Mouse (Mus musculus) heart, embryonic 13.5 days (tissue): ENCODE measurements around the gene Cdh26. TPM values are rescaled to one million over a fixed set of nuclear protein-coding genes. Genes with fewer than 3 reads are reported as not detected.
A peak's percentile ranks its signal among the peaks of the same experiment; 100 is the strongest.

ENCODE experiments used
- ATAC-seq: fragments of 200-750 bp; cut with Nextera tagmentation; 2 replicates; pipeline ENCODE4 v1.8.0; 2017; ENCODE audit warnings: moderate TSS enrichment; ENCODE audit not compliant: insufficient number of reproducible peaks, low FRiP score, low TSS enrichment; ENCODE audit errors: extremely low read depth
- H3K27ac ChIP-seq: fragments of 300-500 bp; sonication (generic); replicated peaks from 2 replicates; pipeline ENCODE4 v1.5.1; 2015; ENCODE audit warnings: moderate library complexity, mild to moderate bottlenecking, inconsistent platforms
- H3K27me3 ChIP-seq: fragments of 300-500 bp; sonication (generic); replicated peaks from 2 replicates; pipeline ENCODE4 v1.6.1; 2015; ENCODE audit warnings: mild to moderate bottlenecking, inconsistent platforms
- H3K36me3 ChIP-seq: fragments of 300-500 bp; sonication (generic); 2 replicates; pipeline ENCODE4 v1.6.1; 2015; ENCODE audit warnings: mild to moderate bottlenecking, inconsistent platforms
- H3K4me1 ChIP-seq: fragments of 300-500 bp; sonication (generic); 2 replicates; pipeline ENCODE4 v1.6.1; 2015; ENCODE audit warnings: inconsistent platforms
- H3K4me2 ChIP-seq: fragments of 300-500 bp; sonication (generic); 2 replicates; pipeline ENCODE4 v1.6.1; 2015; ENCODE audit warnings: inconsistent platforms, mild to moderate bottlenecking, moderate library complexity
- H3K4me3 ChIP-seq: fragments of 300-500 bp; sonication (generic); 2 replicates; pipeline ENCODE4 v1.5.1; 2015; ENCODE audit warnings: moderate library complexity, mild to moderate bottlenecking, inconsistent platforms
- H3K9ac ChIP-seq: fragments of 300-500 bp; sonication (generic); 2 replicates; pipeline ENCODE4 v1.6.1; 2015; ENCODE audit warnings: inconsistent platforms, mild to moderate bottlenecking, moderate library complexity
- H3K9me3 ChIP-seq: fragments of 300-500 bp; sonication (generic); 2 replicates; pipeline ENCODE4 v1.6.1; 2016; ENCODE audit warnings: inconsistent platforms
- WGBS: fragments of 180-500 bp; shearing (Covaris S2); methylation state at CpG from one replicate; pipeline ENCODE4 v1.1.7; 2015; ENCODE audit warnings: mixed read lengths; 5-methylcytosine and 5-hydroxymethylcytosine counted together
- polyA plus RNA-seq: library from polyadenylated mRNA; unstranded; fragments of >200 nt; fragmentation: Nextera tagmentation; extraction: Ambion mirVana; gene quantifications from 2 replicates; pipeline ENCODE4 v1.2.1, GENCODE M21; 2015

The Cdh26 gene
- polyA plus RNA-seq, 1 experiment from 2014 or later = 0.07 TPM

GRCm38 (mm10) chr2:178416970-178417369 lies 13.4 kb upstream of the Cdh26 start:
- Histone ChIP-seq H3K4me3 (no peak overlapping the region), H3K4me1 (peaks cover 67% of the 10 kb centered on the region), H3K9me3 (peaks cover 7% of the 10 kb centered on the region), H3K36me3 (peaks cover 30% of the 10 kb centered on the region), H3K9ac (no peak overlapping the region), H3K27me3 (no peaks in the 10 kb centered on the region; the same call in 1 of the 2 replicates), H3K27ac (no peak overlapping the region), H3K4me2 (0 out of 2 replicates have a peak overlapping the region, but pooled peaks have one; percentile 18)
- WGBS = 37% methylated on average over 4 of the region's 4 CpGs
- ATAC-seq = no peak

- Histone ChIP-seq H3K27ac (peak overlapping the region; percentile 87; the same call in 1 of the 2 replicates), H3K4me1 (peaks cover 55% of the 10 kb centered on the region), H3K4me3 (no peak overlapping the region), H3K9me3 (peaks cover 7% of the 10 kb centered on the region), H3K4me2 (no peak overlapping the region), H3K27me3 (no peaks in the 10 kb centered on the region), H3K36me3 (peaks cover 40% of the 10 kb centered on the region), H3K9ac (no peak overlapping the region)
- 51% methylated on average over 9 of the region's 9 CpGs for WGBS
- no peak for ATAC-seq
These were observed 9.8 kb upstream of the Cdh26 start for GRCm38 (mm10) chr2:178420576-178420975.

GRCm38 (mm10) chr2:178421603-178422002 lies 8.7 kb upstream of the Cdh26 start:
- Histone ChIP-seq H3K4me3 (no peak overlapping the region), H3K4me2 (peak overlapping the region; percentile 44), H3K27ac (peak overlapping the region; percentile 87), H3K4me1 (peaks cover 45% of the 10 kb centered on the region), H3K36me3 (peaks cover 40% of the 10 kb centered on the region), H3K9me3 (peaks cover 7% of the 10 kb centered on the region), H3K9ac (peak overlapping the region; percentile 62; the same call in 1 of the 2 replicates), H3K27me3 (no peaks in the 10 kb centered on the region)
- WGBS = 18% methylated on average over 6 of the region's 6 CpGs
- no peak for ATAC-seq

GRCm38 (mm10) chr2:178422186-178422585 lies 8.1 kb upstream of the Cdh26 start:
- no peaks in the 10 kb centered on the region for H3K27me3 ChIP-seq
- H3K9ac ChIP-seq = peak overlapping the region; percentile 58; the same call in 1 of the 2 replicates
- peak overlapping the region; percentile 44 for H3K4me2 ChIP-seq
- H3K4me3 ChIP-seq = no peak overlapping the region
- H3K4me1 ChIP-seq = peaks cover 39% of the 10 kb centered on the region
- peak; percentile 39; the same call in 1 of the 2 replicates for ATAC-seq
- peak overlapping the region; percentile 87 for H3K27ac ChIP-seq
- 16% methylated on average over 2 of the region's 3 CpGs for WGBS
- peaks cover 7% of the 10 kb centered on the region for H3K9me3 ChIP-seq
- H3K36me3 ChIP-seq = peaks cover 40% of the 10 kb centered on the region

- Histone ChIP-seq H3K27ac (peak overlapping the region; percentile 87; the same call in 1 of the 2 replicates), H3K27me3 (peaks cover 3% of the 10 kb centered on the region; the same call in 1 of the 2 replicates)
- ATAC-seq = no peak
These were observed 7.1 kb upstream of the Cdh26 start for GRCm38 (mm10) chr2:178423223-178423622.

GRCm38 (mm10) chr2:178426229-178426628 lies 4.1 kb upstream of the Cdh26 start:
- Histone ChIP-seq H3K27ac (no peak overlapping the region), H3K4me2 (no peak overlapping the region), H3K9ac (no peak overlapping the region), H3K4me1 (peaks cover 23% of the 10 kb centered on the region), H3K27me3 (peaks cover 5% of the 10 kb centered on the region; the same call in 1 of the 2 replicates), H3K4me3 (no peak overlapping the region), H3K36me3 (peaks cover 10% of the 10 kb centered on the region), H3K9me3 (no peaks in the 10 kb centered on the region)
- WGBS = 30% methylated on average over 4 of the region's 4 CpGs
- ATAC-seq = no peak

More at GRCm38 (mm10) chr2:178423223-178423622, 7.1 kb upstream of the Cdh26 start:
- Histone ChIP-seq H3K4me3 (no peak overlapping the region), H3K4me1 (peaks cover 35% of the 10 kb centered on the region), H3K4me2 (no peak overlapping the region), H3K9me3 (peaks cover 2% of the 10 kb centered on the region), H3K9ac (no peak overlapping the region), H3K36me3 (peaks cover 32% of the 10 kb centered on the region)
- WGBS = 46% methylated on average over 5 of the region's 5 CpGs

GRCm38 (mm10) chr2:178427181-178427580 lies 3.1 kb upstream of the Cdh26 start:
- 75% methylated on average over 5 of the region's 5 CpGs for WGBS

GRCm38 (mm10) chr2:178428183-178428582 lies 2.1 kb upstream of the Cdh26 start:
- Histone ChIP-seq H3K27ac (no peak overlapping the region), H3K9me3 (no peaks in the 10 kb centered on the region), H3K27me3 (peaks cover 5% of the 10 kb centered on the region; the same call in 1 of the 2 replicates), H3K4me1 (peaks cover 10% of the 10 kb centered on the region), H3K9ac (no peak overlapping the region), H3K4me3 (no peak overlapping the region), H3K36me3 (peaks cover 7% of the 10 kb centered on the region), H3K4me2 (no peak overlapping the region)
- ATAC-seq = no peak
- 60% methylated on average over 9 of the region's 9 CpGs for WGBS

More at GRCm38 (mm10) chr2:178427181-178427580, 3.1 kb upstream of the Cdh26 start:
- no peak for ATAC-seq
- H3K27ac ChIP-seq = no peak overlapping the region
- H3K27me3 ChIP-seq = peaks cover 5% of the 10 kb centered on the region; the same call in 1 of the 2 replicates
- H3K4me3 ChIP-seq = no peak overlapping the region
- H3K4me2 ChIP-seq = no peak overlapping the region
- H3K9ac ChIP-seq = no peak overlapping the region
- peaks cover 10% of the 10 kb centered on the region for H3K36me3 ChIP-seq
- H3K4me1 ChIP-seq = peaks cover 20% of the 10 kb centered on the region
- no peaks in the 10 kb centered on the region for H3K9me3 ChIP-seq

GRCm38 (mm10) chr2:178428676-178429075 lies 1.7 kb upstream of the Cdh26 start:
- Histone ChIP-seq H3K27me3 (peaks cover 5% of the 10 kb centered on the region; the same call in 1 of the 2 replicates), H3K4me1 (peaks cover 6% of the 10 kb centered on the region), H3K9me3 (no peaks in the 10 kb centered on the region), H3K27ac (no peak overlapping the region), H3K4me2 (no peak overlapping the region), H3K9ac (no peak overlapping the region), H3K4me3 (no peak overlapping the region), H3K36me3 (peaks cover 5% of the 10 kb centered on the region)
- no peak for ATAC-seq
- 64% methylated on average over 4 of the region's 4 CpGs for WGBS

- Histone ChIP-seq H3K9ac (no peak overlapping the region), H3K9me3 (no peaks in the 10 kb centered on the region), H3K4me1 (peaks cover 6% of the 10 kb centered on the region), H3K27ac (no peak overlapping the region), H3K4me2 (no peak overlapping the region), H3K4me3 (no peak overlapping the region), H3K36me3 (peaks cover 4% of the 10 kb centered on the region), H3K27me3 (peaks cover 5% of the 10 kb centered on the region; the same call in 1 of the 2 replicates)
- no peak for ATAC-seq
- WGBS = 67% methylated on average over 6 of the region's 6 CpGs
These were observed 905 bp upstream of the Cdh26 start for GRCm38 (mm10) chr2:178429426-178429825.

- H3K27me3 ChIP-seq = no peaks in the 10 kb centered on the region; the same call in 1 of the 2 replicates
These were observed 3.2 kb downstream of the Cdh26 start for GRCm38 (mm10) chr2:178433495-178433894.

GRCm38 (mm10) chr2:178433903-178434302 lies 3.6 kb downstream of the Cdh26 start:
- Histone ChIP-seq H3K36me3 (no peaks in the 10 kb centered on the region), H3K4me2 (no peak overlapping the region), H3K27ac (no peak overlapping the region), H3K9ac (no peak overlapping the region), H3K4me1 (peaks cover 10% of the 10 kb centered on the region), H3K27me3 (no peaks in the 10 kb centered on the region; the same call in 1 of the 2 replicates), H3K4me3 (no peak overlapping the region), H3K9me3 (no peaks in the 10 kb centered on the region)
- 80% methylated on average over 2 of the region's 2 CpGs for WGBS
- ATAC-seq = no peak

More at GRCm38 (mm10) chr2:178433495-178433894, 3.2 kb downstream of the Cdh26 start:
- H3K36me3 ChIP-seq = no peaks in the 10 kb centered on the region
- H3K9me3 ChIP-seq = no peaks in the 10 kb centered on the region
- no peak overlapping the region for H3K4me3 ChIP-seq
- H3K9ac ChIP-seq = no peak overlapping the region
- peaks cover 10% of the 10 kb centered on the region for H3K4me1 ChIP-seq
- no peak overlapping the region for H3K27ac ChIP-seq
- no peak for ATAC-seq
- WGBS = 61% methylated on average over 2 of the region's 2 CpGs
- H3K4me2 ChIP-seq = no peak overlapping the region
